Mouse (Mus musculus): ENCODE results near the gene Ern2. TPM values are rescaled to one million over a fixed set of nuclear protein-coding genes. Genes with fewer than 3 reads are reported as not detected.

The Ern2 gene
- polyA plus RNA-seq, 1 experiment, result 23.5 TPM

DNA sequence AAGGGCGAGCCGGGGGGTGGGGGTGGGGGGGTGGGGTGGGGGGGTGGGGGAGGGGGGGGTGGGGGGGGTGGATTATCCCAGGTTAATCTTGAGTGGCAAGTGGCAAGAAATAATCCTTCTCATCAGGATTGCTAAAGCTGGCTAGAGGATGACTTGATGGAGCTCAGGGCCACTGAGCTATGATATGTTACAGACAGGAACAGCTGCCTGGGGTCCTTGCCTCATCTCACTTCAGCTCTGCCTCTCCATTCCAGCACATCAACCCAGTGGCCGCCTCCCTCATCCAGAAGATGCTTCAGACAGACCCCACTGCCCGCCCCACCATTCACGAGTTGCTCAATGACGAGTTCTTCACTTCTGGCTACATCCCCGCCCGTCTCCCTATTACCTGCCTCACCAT is 22.2 kb downstream of the Ern2 start:
- 92% methylated on average over 8 of the region's 8 CpGs for WGBS
- Histone ChIP-seq H3K4me3 (ENCODE audit: low read depth, low read length) (no peak overlapping the region), H3K36me3 (ENCODE audit: control insufficient read depth, insufficient read depth, low read length) (peaks cover 19% of the 10 kb centered on the region), H3K4me1 (ENCODE audit: control insufficient read depth, insufficient read depth, insufficient read length, low read length) (peaks cover 7% of the 10 kb centered on the region; the same call in 1 of the 2 replicates), H3K27me3 (ENCODE audit: control insufficient read depth, insufficient read depth, low read length) (no peaks in the 10 kb centered on the region), H3K27ac (ENCODE audit: insufficient read depth, low read depth, low read length) (no peak overlapping the region)
- TF ChIP-seq POLR2A (IDR thresholded peaks at IDR 0.05; ENCODE audit: low read depth, low read length), result no peak
- no peak for TF ChIP-seq CTCF (IDR thresholded peaks at IDR 0.05; ENCODE audit: extremely low read depth, insufficient read length, insufficient replicate concordance, low read depth, low read length)

DNA sequence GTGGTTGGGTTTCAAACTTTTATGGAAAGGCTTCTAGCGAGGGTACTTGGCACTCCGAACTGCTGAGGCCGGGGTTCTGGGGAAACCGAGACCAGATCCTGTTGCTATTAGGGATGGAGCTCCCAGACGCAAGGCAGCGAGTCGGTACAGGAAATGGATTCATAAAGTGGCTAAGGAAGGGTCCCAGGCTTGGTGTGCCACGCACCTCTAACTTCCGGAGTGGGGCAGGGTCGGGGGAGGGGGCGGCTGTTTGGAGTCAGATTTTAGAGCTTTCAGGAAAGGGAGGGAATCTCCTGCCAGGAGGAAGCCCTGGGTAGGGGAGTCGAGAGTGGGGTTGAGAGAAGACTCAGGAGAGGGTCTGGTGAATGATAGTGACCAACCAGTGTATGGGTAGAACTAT is 26.0 kb downstream of the Ern2 start:
- 2% methylated on average over 12 of the region's 12 CpGs for WGBS
- peaks cover 4% of the 10 kb centered on the region for H3K36me3 ChIP-seq (ENCODE audit: control insufficient read depth, insufficient read depth, low read length)
- no peaks in the 10 kb centered on the region for H3K27me3 ChIP-seq (ENCODE audit: control insufficient read depth, insufficient read depth, low read length)
- peaks cover 11% of the 10 kb centered on the region; the same call in 1 of the 2 replicates for H3K4me1 ChIP-seq (ENCODE audit: control insufficient read depth, insufficient read depth, insufficient read length, low read length)
- no peak overlapping the region for H3K27ac ChIP-seq (ENCODE audit: insufficient read depth, low read depth, low read length)
- TF ChIP-seq POLR2A (IDR thresholded peaks at IDR 0.05; ENCODE audit: low read depth, low read length) (no peak), CTCF (IDR thresholded peaks at IDR 0.05; ENCODE audit: extremely low read depth, insufficient read length, insufficient replicate concordance, low read depth, low read length) (no peak)
- H3K4me3 ChIP-seq (ENCODE audit: low read depth, low read length), result peak overlapping the region; percentile 90

DNA sequence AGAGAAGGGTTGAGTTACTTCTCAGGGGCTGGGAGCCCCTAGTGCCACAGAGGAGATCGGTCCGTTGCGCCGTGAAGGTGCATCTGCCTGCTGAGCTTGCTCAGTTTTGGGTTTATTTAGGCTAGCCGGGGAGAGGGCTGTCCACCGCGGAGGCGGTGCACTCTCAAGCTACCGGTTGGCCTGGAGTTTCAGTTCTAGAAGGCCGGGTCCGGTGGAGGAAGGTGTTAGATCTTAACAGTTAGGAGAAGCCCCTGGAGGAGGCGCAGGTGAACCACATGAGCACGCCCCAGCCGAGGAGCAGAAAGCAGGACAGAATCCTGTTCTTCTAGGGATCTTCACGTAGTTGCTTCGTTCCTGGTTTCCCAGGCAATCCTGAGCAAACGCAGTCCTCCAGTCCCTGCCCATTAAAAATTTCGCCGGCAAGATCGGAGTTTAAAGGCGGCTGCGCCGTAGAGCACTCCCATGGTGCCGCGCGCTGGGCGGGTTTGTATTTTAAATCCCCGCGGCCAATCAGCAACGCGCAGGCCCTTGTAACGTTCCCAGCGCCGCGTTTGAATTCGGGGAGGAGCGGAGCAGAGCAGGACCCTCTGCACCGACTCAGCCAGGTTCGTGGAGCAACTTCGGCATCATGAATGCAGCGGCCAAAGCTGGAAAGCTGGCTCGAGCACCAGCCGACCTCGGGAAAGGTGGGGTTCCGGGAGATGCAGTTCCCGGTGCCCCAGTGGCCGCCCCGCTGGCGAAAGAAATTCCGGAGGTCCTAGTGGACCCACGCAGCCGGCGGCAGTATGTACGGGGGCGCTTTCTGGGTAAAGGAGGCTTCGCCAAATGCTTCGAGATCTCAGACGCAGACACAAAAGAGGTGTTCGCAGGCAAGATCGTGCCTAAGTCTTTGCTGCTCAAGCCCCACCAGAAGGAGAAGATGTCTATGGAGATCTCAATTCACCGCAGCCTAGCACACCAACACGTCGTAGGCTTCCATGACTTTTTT is 26.8 kb downstream of the Ern2 start, which contains the start of gene Plk1:
Plk1 (plus strand) TSS at position 525 of the 988 bp plus-strand sequence.
- H3K27me3 ChIP-seq (ENCODE audit: control insufficient read depth, insufficient read depth, low read length), result no peaks in the 10 kb centered on the region
- WGBS, result under 1% methylated on average over 63 of the region's 63 CpGs
- no peaks in the 10 kb centered on the region for H3K36me3 ChIP-seq (ENCODE audit: control insufficient read depth, insufficient read depth, low read length)
- peak within 1 kb of the TSS; percentile 68 for H3K27ac ChIP-seq (ENCODE audit: insufficient read depth, low read depth, low read length)
- H3K4me1 ChIP-seq (ENCODE audit: control insufficient read depth, insufficient read depth, insufficient read length, low read length), result peaks cover 11% of the 10 kb centered on the region; the same call in 1 of the 2 replicates
- TF ChIP-seq POLR2A (IDR thresholded peaks at IDR 0.05; ENCODE audit: low read depth, low read length) (peak; percentile 42), CTCF (IDR thresholded peaks at IDR 0.05; ENCODE audit: extremely low read depth, insufficient read length, insufficient replicate concordance, low read depth, low read length) (no peak)
- peak within 1 kb of the TSS; percentile 90 for H3K4me3 ChIP-seq (ENCODE audit: low read depth, low read length)

DNA sequence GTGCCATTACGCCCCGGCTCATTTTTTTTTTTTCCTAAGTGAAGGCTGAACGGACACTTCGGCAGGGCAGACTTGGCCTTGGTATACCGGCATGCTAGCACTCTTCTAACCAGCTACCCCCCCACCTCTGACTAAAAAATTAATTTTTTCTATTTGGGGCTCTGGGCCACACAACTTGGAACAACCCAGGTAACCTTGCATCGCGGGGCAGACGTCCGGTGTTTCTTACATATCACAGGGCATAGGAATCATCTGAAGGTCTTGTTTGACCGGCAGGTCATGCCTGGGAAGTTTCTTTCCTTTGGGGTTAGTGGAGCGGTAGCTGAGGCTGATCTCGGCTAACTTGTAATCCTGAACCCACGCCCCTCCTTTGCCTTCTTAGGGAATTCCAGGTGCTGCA is 27.5 kb downstream of the Ern2 start:
- peak overlapping the region; percentile 68 for H3K27ac ChIP-seq (ENCODE audit: insufficient read depth, low read depth, low read length)
- no peaks in the 10 kb centered on the region for H3K36me3 ChIP-seq (ENCODE audit: control insufficient read depth, insufficient read depth, low read length)
- 2% methylated on average over 13 of the region's 13 CpGs for WGBS
- no peaks in the 10 kb centered on the region for H3K27me3 ChIP-seq (ENCODE audit: control insufficient read depth, insufficient read depth, low read length)
- TF ChIP-seq POLR2A (IDR thresholded peaks at IDR 0.05; ENCODE audit: low read depth, low read length), result no peak
- no peak for TF ChIP-seq CTCF (IDR thresholded peaks at IDR 0.05; ENCODE audit: extremely low read depth, insufficient read length, insufficient replicate concordance, low read depth, low read length)
- peak overlapping the region; percentile 90 for H3K4me3 ChIP-seq (ENCODE audit: low read depth, low read length)
- peaks cover 11% of the 10 kb centered on the region; the same call in 1 of the 2 replicates for H3K4me1 ChIP-seq (ENCODE audit: control insufficient read depth, insufficient read depth, insufficient read length, low read length)

DNA sequence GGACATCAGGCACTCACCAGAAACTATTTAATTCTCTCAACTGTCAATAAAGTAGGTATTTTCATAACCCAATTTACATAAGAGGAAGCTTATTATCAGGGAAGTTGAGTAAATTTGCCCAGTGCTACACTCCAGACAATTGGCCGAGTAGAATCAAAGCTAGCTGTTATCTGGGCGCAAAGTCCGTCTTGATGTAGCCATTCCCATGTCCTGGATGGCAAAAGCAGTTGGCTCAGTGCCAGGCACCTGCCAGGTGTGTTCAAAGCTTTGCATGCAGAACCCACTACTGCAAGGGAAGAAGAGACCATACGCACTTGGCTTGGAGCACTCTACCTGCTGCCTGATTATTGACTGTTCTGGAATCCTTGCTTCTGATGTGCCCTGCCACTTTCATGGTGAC is 33.5 kb downstream of the Ern2 start:
- TF ChIP-seq CTCF (IDR thresholded peaks at IDR 0.05; ENCODE audit: extremely low read depth, insufficient read length, insufficient replicate concordance, low read depth, low read length), result no peak
- TF ChIP-seq POLR2A (IDR thresholded peaks at IDR 0.05; ENCODE audit: low read depth, low read length), result no peak
- H3K36me3 ChIP-seq (ENCODE audit: control insufficient read depth, insufficient read depth, low read length), result peaks cover 19% of the 10 kb centered on the region
- H3K27ac ChIP-seq (ENCODE audit: insufficient read depth, low read depth, low read length), result peak overlapping the region; percentile 28
- peaks cover 11% of the 10 kb centered on the region; the same call in 1 of the 2 replicates for H3K4me1 ChIP-seq (ENCODE audit: control insufficient read depth, insufficient read depth, insufficient read length, low read length)
- WGBS, result 21% methylated on average over 4 of the region's 4 CpGs
- no peaks in the 10 kb centered on the region for H3K27me3 ChIP-seq (ENCODE audit: control insufficient read depth, insufficient read depth, low read length)
- no peak overlapping the region for H3K4me3 ChIP-seq (ENCODE audit: low read depth, low read length)

DNA sequence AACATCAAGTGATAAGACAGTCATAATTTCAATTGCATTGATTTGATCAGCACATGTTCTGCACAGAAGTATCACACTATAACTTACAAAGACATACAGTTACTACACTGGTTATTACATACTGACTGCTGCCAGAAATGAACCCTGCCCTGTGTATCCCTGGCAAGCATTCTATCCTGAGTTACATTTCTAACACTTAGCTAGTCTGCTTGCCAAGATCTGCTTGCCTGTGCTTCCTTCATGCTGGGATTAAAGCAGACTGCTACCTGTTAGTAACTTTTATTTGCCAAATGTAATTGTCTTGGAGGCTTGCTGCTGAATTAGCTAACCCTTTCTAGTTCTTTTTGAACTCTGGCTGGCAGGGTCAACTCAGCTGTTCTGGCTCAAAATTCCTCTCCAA is 45.0 kb downstream of the Ern2 start:
- Histone ChIP-seq H3K27me3 (ENCODE audit: control insufficient read depth, insufficient read depth, low read length) (no peaks in the 10 kb centered on the region), H3K4me1 (ENCODE audit: control insufficient read depth, insufficient read depth, insufficient read length, low read length) (no peaks in the 10 kb centered on the region), H3K27ac (ENCODE audit: insufficient read depth, low read depth, low read length) (no peak overlapping the region), H3K4me3 (ENCODE audit: low read depth, low read length) (no peak overlapping the region), H3K36me3 (ENCODE audit: control insufficient read depth, insufficient read depth, low read length) (peaks cover 66% of the 10 kb centered on the region)
- TF ChIP-seq CTCF (IDR thresholded peaks at IDR 0.05; ENCODE audit: extremely low read depth, insufficient read length, insufficient replicate concordance, low read depth, low read length), result no peak
- TF ChIP-seq POLR2A (IDR thresholded peaks at IDR 0.05; ENCODE audit: low read depth, low read length), result no peak

DNA sequence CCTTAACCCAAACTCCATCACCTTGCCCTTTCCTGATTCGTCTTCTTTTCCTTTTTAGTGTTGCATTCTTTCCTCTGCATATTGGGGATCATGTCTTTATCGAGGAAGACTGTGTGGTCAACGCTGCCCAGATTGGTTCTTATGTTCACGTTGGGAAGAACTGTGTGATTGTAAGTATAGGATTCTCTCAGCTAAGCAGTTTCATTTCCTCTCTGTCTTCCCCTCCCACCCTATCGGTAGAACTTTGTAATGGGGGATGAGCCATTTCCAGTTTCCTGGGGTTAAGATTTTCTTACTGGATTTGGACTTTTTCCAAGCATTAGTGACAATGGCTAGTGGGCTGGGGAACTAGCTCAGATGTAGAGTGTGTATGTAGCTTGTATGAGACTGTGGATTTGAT is 47.8 kb downstream of the Ern2 start:
- Histone ChIP-seq H3K4me1 (ENCODE audit: control insufficient read depth, insufficient read depth, insufficient read length, low read length) (no peaks in the 10 kb centered on the region; the same call in 1 of the 2 replicates), H3K27me3 (ENCODE audit: control insufficient read depth, insufficient read depth, low read length) (no peaks in the 10 kb centered on the region), H3K36me3 (ENCODE audit: control insufficient read depth, insufficient read depth, low read length) (peaks cover 58% of the 10 kb centered on the region), H3K4me3 (ENCODE audit: low read depth, low read length) (no peak overlapping the region), H3K27ac (ENCODE audit: insufficient read depth, low read depth, low read length) (no peak overlapping the region)
- WGBS, result 83% methylated on average over 5 of the region's 5 CpGs
- TF ChIP-seq CTCF (IDR thresholded peaks at IDR 0.05; ENCODE audit: extremely low read depth, insufficient read length, insufficient replicate concordance, low read depth, low read length), result no peak
- no peak for TF ChIP-seq POLR2A (IDR thresholded peaks at IDR 0.05; ENCODE audit: low read depth, low read length)
